Mouse (Mus musculus) midbrain, embryonic 13.5 days (tissue): ENCODE measurements at regions not wholly inside any gene's neighbourhood (a gene's known extent, or its start where the extent isn't known, plus 50 kb on each side); places are given as distances from the start of the nearest gene placed in this dataset.

Source experiments
- ATAC-seq: fragments of 200-750 bp; cut with Nextera tagmentation; 2 replicates; pipeline ENCODE4 v1.8.0; 2017; ENCODE audit warnings: mild to moderate bottlenecking, moderate TSS enrichment, moderate library complexity
- H3K27ac ChIP-seq: fragments of 300-500 bp; sonication (generic); 2 replicates; pipeline ENCODE4 v1.5.1; 2015; ENCODE audit warnings: inconsistent platforms, mild to moderate bottlenecking, moderate library complexity
- H3K27me3 ChIP-seq: fragments of 300-500 bp; sonication (generic); 2 replicates; pipeline ENCODE4 v1.6.1; 2015; ENCODE audit warnings: mild to moderate bottlenecking, inconsistent platforms
- H3K36me3 ChIP-seq: fragments of 300-500 bp; sonication (generic); 2 replicates; pipeline ENCODE4 v1.6.1; 2015; ENCODE audit warnings: mild to moderate bottlenecking, inconsistent platforms
- H3K4me1 ChIP-seq: fragments of 300-500 bp; sonication (generic); replicated peaks from 2 replicates; pipeline ENCODE4 v1.6.1; 2015; ENCODE audit warnings: inconsistent platforms
- H3K4me2 ChIP-seq: fragments of 300-500 bp; sonication (generic); replicated peaks from 2 replicates; pipeline ENCODE4 v1.6.1; 2015; ENCODE audit warnings: moderate library complexity, mild to moderate bottlenecking, inconsistent platforms
- H3K4me3 ChIP-seq: fragments of 300-500 bp; sonication (generic); replicated peaks from 2 replicates; pipeline ENCODE4 v1.5.1; 2015; ENCODE audit warnings: mild to moderate bottlenecking, inconsistent platforms
- H3K9ac ChIP-seq: fragments of 300-500 bp; sonication (generic); replicated peaks from 2 replicates; pipeline ENCODE4 v1.6.1; 2015; ENCODE audit warnings: mild to moderate bottlenecking, inconsistent platforms
- H3K9me3 ChIP-seq: fragments of 300-500 bp; sonication (generic); 2 replicates; pipeline ENCODE4 v1.6.1; 2016; ENCODE audit warnings: mild to moderate bottlenecking, inconsistent platforms
- WGBS: fragments of 180-500 bp; shearing (Covaris S2); methylation state at CpG from one replicate; pipeline ENCODE4 v1.1.7; 2015; 5-methylcytosine and 5-hydroxymethylcytosine counted together

DNA sequence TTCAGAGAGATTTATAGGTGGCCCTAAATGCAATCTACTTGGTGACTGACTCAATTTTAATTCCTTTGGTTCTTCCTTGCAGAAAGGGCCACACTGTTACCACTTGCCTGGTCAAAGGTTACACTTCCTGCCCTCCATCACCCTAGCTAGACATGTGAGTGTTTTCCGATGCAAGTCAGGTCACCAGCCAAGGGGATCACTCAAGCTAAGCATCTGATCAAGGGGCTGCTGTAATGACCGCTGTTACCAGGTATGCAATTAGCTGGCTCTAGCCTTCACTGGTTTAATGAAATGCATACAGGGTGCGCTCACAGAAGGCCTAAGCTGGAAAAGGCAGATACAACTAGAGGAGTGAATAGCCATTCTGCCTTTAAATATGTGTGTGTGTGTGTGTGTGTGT is 105.1 kb downstream of the Mtx2 start:
- Histone ChIP-seq H3K4me3 (no peak overlapping the region), H3K4me1 (no peaks in the 10 kb centered on the region), H3K27ac (no peak overlapping the region), H3K36me3 (no peaks in the 10 kb centered on the region), H3K4me2 (no peak overlapping the region), H3K9me3 (no peaks in the 10 kb centered on the region), H3K27me3 (no peaks in the 10 kb centered on the region), H3K9ac (no peak overlapping the region)
- ATAC-seq, result no peak
- 71% methylated on average over 3 of the region's 3 CpGs for WGBS

DNA sequence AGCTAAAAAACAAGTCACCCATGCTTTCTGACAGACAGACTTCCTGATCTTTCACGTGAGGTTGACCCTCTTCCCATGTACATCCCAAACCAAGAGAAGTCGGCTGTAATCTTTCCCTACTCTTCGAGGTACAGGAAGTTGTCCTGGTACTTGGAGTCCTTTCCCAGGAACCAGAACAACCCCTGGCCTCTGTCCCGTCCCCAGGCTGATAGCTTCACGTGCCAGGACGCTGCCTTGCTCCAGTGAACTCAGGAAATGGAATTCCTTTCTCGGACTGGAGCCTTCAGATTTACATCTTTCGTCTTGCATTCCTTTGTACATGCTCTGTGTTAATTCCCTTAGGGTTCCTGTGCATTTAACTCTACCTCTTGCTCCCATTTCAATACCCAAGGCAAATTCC is 107.6 kb downstream of the Mtx2 start:
- Histone ChIP-seq H3K4me1 (no peaks in the 10 kb centered on the region), H3K36me3 (no peaks in the 10 kb centered on the region), H3K9me3 (no peaks in the 10 kb centered on the region), H3K27ac (no peak overlapping the region), H3K9ac (no peak overlapping the region), H3K4me3 (no peak overlapping the region), H3K4me2 (no peak overlapping the region), H3K27me3 (no peaks in the 10 kb centered on the region)
- no peak for ATAC-seq
- 38% methylated on average over 8 of the region's 8 CpGs for WGBS

DNA sequence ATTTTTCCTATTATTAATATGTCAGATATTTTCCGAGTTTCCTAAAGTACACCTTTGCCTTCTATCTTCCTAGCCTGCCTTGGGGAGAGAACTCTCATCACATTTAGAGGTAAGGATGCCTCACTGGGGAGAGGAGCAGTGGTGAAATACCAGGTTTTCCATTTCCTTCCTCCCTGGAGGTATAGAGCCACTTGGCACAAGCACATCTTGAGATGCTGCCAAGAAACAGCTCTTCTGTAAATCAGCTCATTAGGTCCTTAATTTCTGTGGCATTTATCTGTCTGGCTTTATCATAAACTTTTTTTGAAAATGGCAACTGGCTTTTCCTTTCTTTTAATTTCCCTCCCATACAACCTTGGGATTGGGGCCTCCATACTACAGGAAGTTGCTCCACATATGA is 108.2 kb downstream of the Mtx2 start:
- no peak overlapping the region for H3K4me3 ChIP-seq
- ATAC-seq, result no peak
- H3K4me1 ChIP-seq, result no peaks in the 10 kb centered on the region
- H3K9me3 ChIP-seq, result no peaks in the 10 kb centered on the region
- H3K36me3 ChIP-seq, result no peaks in the 10 kb centered on the region
- H3K27ac ChIP-seq, result no peak overlapping the region
- H3K4me2 ChIP-seq, result no peak overlapping the region
- H3K27me3 ChIP-seq, result no peaks in the 10 kb centered on the region
- 86% methylated on average over 1 of the region's 1 CpGs for WGBS
- H3K9ac ChIP-seq, result no peak overlapping the region

DNA sequence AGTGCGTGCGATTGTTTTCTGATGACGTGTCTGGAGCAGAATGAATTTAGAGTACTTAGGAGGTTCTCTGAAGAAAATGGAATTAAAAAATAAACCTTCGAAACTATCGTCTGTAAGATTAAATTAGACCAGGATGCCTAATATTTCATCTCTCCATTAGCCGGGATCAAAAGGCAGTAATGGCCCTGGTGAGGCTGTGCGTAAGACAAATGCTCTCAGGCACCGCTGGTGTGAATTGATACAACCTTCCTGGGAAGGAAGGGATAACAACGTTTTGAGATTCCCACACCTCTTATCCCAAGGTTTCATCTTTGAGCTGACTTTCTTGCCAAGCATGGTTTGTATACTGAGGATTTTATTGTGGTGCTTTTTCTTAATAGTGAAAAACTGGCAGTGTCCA is 113.1 kb downstream of the Mtx2 start:
- Histone ChIP-seq H3K4me2 (no peak overlapping the region), H3K4me1 (no peaks in the 10 kb centered on the region), H3K4me3 (no peak overlapping the region), H3K36me3 (no peaks in the 10 kb centered on the region), H3K9ac (no peak overlapping the region), H3K27me3 (no peaks in the 10 kb centered on the region), H3K27ac (no peak overlapping the region), H3K9me3 (no peaks in the 10 kb centered on the region)
- no peak for ATAC-seq
- WGBS, result 77% methylated on average over 9 of the region's 9 CpGs

DNA sequence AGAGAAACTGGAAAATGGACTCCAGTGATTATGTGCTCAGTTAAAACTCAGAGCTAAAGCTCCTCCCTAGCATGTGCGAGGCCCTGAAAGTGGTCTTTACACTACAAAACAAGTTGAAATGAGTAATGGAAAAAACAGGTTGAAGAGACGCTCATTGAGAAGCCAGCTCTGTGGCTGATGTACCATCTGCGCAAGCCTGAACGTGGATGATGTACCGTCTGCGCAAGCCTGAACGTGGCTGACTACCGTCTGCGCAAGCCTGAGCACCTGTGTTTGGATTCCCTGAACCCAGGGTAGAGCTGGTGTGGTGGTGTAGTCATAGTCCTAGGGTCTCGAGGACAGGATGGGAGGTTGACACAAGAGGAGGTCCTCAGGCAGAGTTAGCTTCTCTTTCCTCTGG is 116.4 kb downstream of the Mtx2 start:
- H3K4me3 ChIP-seq, result no peak overlapping the region
- WGBS, result 95% methylated on average over 10 of the region's 10 CpGs
- H3K36me3 ChIP-seq, result no peaks in the 10 kb centered on the region
- H3K4me1 ChIP-seq, result no peaks in the 10 kb centered on the region
- no peak overlapping the region for H3K27ac ChIP-seq
- H3K27me3 ChIP-seq, result no peaks in the 10 kb centered on the region
- ATAC-seq, result no peak
- no peaks in the 10 kb centered on the region for H3K9me3 ChIP-seq
- H3K9ac ChIP-seq, result no peak overlapping the region
- no peak overlapping the region for H3K4me2 ChIP-seq

DNA sequence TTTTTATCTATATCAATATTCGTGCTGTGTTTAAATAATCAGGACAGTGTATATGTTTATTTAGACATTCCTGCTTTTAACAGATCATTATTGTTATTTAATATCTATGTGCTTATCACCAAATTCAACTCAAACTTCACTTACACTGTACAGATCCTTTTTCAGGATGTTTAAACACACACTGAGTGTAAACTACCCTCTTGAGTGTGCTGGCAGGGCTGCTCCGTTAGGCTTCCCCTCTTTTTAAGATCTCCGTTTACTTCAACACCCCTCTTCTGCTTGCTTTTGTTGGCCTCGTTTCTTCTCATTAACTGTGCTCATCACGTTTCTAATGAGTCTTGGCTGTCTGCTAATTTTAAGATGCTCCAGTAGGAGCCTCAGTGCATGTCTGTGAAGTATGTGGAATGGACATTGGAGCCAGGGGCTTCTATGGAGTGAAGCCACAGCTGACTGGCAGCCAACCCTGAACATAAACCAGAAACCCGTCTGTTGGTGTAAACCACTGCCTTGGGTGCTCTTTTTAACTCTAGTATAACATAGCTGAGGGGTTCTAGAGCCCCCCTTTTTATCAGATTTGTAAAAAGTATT is 117.1 kb downstream of the Mtx2 start:
- ATAC-seq, result no peak
- Histone ChIP-seq H3K36me3 (no peaks in the 10 kb centered on the region), H3K27ac (no peak overlapping the region), H3K4me2 (no peak overlapping the region), H3K9me3 (no peaks in the 10 kb centered on the region), H3K9ac (no peak overlapping the region), H3K4me1 (no peaks in the 10 kb centered on the region), H3K27me3 (no peaks in the 10 kb centered on the region), H3K4me3 (no peak overlapping the region)
- 72% methylated on average over 6 of the region's 6 CpGs for WGBS

DNA sequence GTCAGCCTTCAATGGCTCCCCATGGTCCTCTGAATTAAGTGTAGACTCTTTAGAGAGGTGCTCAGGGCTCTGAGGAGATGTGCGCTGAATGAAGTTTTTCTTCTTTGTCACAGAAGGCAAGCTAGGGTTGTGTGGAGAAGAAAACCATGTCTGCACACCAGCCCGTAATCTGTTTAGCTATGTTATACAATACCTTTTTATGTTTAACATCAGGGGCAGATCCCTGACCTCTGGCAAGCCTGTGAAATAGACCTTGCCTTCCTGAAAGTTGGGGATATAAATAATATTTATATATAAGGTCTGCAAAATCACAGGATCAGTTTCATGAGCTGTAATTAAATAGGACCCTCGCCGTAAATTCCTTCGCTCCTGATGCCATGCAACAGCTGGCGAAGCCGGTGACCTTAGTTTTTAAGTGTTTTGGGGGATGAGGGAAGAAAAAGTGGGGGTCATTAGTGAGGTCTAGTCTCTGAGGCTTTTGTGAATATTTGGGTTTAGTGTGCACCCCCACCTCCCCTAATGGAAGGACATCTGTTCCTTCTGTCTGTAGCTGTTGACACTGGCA is 119.7 kb downstream of the Mtx2 start:
- Histone ChIP-seq H3K4me2 (no peak overlapping the region), H3K4me3 (no peak overlapping the region), H3K27me3 (no peaks in the 10 kb centered on the region), H3K4me1 (no peaks in the 10 kb centered on the region), H3K9ac (no peak overlapping the region), H3K27ac (no peak overlapping the region), H3K36me3 (no peaks in the 10 kb centered on the region), H3K9me3 (no peaks in the 10 kb centered on the region)
- no peak for ATAC-seq
- WGBS, result 85% methylated on average over 7 of the region's 7 CpGs

DNA sequence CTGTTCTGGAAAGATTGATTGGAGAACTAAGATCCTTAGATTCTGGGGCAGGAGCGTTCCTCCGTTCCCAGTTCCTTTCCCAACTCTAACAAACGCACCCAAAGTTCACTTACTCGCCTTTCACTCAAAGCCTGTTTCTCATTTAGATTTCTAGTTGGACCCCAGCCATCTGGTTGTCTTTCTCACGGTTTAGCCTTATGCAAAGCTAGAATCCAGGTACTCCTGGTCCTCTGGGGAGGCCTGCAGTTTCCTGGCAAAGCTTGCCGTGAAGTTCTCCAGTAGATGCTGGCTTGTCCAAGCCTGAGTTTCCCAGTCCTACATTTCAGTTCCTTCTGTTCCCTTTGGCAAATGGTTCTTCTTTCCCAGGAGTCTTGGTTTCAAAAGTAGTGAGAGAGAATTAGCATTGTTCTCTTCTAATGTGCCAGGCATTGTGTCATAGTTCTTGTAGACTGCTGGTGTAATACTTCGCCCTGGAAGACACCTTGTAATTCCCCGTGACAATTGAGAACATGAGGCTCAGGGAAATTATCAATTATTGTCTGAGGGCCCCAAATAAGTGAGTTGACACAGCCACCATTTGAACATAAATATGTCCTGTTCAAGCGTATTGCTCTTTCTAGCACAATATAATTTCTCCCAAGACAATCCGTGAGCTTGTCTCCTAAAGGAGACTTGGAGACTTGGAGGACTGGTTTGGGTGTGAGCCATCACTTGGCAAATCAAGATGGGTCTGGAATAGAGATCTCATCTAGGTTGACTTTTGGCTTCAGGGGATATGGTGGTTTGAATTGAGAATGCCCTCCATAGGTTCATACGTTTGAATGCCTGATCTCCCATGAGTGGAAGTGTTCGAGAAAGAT is 126.0 kb downstream of the Mtx2 start:
- Histone ChIP-seq H3K4me3 (no peak overlapping the region), H3K4me2 (no peak overlapping the region), H3K9me3 (no peaks in the 10 kb centered on the region), H3K36me3 (no peaks in the 10 kb centered on the region), H3K27me3 (no peaks in the 10 kb centered on the region), H3K27ac (no peak overlapping the region), H3K4me1 (no peaks in the 10 kb centered on the region), H3K9ac (no peak overlapping the region)
- 91% methylated on average over 12 of the region's 12 CpGs for WGBS
- ATAC-seq, result no peak

DNA sequence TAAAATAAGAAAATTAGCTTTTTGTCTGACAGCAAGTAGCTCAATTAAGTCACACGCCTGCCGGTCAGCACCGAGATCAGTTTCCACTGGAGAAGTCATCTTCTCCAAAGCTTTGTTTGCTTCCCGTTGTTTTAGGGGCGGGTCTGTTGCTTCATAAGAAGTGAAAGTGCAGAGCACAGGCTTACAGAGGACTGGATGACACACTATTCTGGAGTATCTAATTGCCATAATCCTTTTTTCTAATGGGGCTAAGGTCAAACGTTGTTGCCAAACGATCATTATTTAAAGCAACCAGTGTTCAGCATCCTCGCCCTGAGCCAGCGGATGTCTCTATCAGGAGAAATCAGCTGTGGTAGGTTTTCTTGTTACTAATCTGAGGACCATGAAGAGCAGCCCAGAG is 128.5 kb downstream of the Mtx2 start:
- 65% methylated on average over 9 of the region's 9 CpGs for WGBS
- no peak overlapping the region for H3K9ac ChIP-seq
- H3K4me2 ChIP-seq, result no peak overlapping the region
- no peak overlapping the region for H3K27ac ChIP-seq
- no peak for ATAC-seq
- no peak overlapping the region for H3K4me3 ChIP-seq
- no peaks in the 10 kb centered on the region for H3K27me3 ChIP-seq
- H3K9me3 ChIP-seq, result no peaks in the 10 kb centered on the region
- H3K4me1 ChIP-seq, result no peaks in the 10 kb centered on the region
- H3K36me3 ChIP-seq, result no peaks in the 10 kb centered on the region

DNA sequence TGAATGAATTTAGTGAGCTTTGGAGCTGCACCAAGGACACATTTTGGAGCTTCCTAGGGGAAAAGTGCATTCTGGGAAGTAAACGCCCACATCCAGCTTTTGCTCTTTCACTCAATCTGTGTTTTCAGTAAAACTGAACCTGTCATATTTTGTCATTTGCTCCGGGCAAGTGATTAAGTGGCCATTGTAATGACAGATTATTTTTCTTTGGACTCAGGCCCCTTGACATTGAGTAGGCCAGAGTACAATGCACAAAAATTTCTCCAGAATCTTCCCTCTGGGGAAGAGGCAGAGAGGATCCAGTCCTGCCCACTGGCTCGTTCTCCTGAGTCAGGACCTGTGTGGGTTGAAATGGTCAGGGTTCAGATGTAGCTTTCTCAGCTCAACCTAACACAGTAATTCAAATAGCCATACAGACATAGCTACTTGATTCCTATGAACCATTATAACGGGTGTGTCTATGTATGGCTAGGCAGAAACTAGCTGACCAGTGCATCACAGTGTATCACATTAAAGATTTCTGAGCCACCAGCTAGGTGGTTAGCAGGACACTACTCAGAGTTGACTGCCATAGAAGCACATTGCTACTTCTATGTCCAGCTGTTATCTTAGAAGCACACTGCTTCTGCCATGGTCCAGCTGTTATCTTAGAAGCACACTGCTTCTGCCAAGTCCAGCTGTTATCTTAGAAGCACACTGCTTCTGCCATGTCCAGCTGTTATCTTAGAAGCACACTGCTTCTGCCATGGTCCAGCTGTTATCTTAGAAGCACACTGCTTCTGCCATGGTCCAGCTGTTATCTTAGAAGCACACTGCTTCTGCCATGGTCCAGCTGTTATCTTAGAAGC is 129.9 kb downstream of the Mtx2 start:
- Histone ChIP-seq H3K4me1 (no peaks in the 10 kb centered on the region), H3K27me3 (no peaks in the 10 kb centered on the region), H3K36me3 (no peaks in the 10 kb centered on the region), H3K9me3 (no peaks in the 10 kb centered on the region), H3K4me2 (no peak overlapping the region), H3K27ac (no peak overlapping the region), H3K9ac (no peak overlapping the region), H3K4me3 (no peak overlapping the region)
- 86% methylated on average over 4 of the region's 4 CpGs for WGBS
- no peak for ATAC-seq

DNA sequence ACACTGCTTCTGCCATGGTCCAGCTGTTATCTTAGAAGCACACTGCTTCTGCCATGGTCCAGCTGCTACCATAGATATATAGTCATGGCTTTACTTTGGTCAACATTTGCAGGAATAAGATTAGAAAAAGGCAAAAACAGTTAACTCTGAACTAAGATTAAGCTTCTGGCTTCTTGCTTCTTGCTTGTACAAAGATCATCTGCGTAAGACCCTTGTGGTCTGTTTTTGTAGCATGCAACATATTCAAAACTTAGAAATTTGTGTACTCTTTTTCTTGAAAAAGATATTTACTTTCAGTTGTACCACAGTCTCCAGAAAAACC is 130.5 kb downstream of the Mtx2 start:
- H3K27ac ChIP-seq, result no peak overlapping the region
- H3K4me1 ChIP-seq, result no peaks in the 10 kb centered on the region
- H3K9me3 ChIP-seq, result no peaks in the 10 kb centered on the region
- no peaks in the 10 kb centered on the region for H3K27me3 ChIP-seq
- H3K9ac ChIP-seq, result no peak overlapping the region
- no peak overlapping the region for H3K4me2 ChIP-seq
- no peak overlapping the region for H3K4me3 ChIP-seq
- ATAC-seq, result no peak
- no peaks in the 10 kb centered on the region for H3K36me3 ChIP-seq
- WGBS, result 100% methylated on average over 1 of the region's 1 CpGs

DNA sequence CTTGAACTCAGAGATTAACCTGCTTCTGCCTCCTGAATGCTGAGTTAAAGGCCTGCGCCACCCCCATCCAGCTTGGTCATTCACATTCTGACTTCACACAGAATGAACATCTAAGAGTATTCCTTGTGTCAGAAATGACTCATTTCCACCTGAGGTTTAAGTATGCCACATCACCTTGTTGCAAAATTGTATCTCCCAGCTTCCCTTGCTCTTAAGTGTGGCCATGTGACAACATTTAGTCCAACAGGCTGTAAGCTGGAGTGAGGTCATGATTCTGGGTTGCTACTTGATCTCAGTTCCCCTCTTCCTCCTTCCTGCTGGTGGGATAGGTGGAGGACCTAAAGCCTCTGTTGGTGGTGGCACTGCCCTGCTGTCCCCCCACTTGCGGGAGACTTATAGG is 131.0 kb downstream of the Mtx2 start:
- Histone ChIP-seq H3K4me1 (no peaks in the 10 kb centered on the region), H3K4me3 (no peak overlapping the region), H3K27ac (no peak overlapping the region), H3K4me2 (no peak overlapping the region), H3K36me3 (no peaks in the 10 kb centered on the region), H3K9ac (no peak overlapping the region), H3K9me3 (no peaks in the 10 kb centered on the region), H3K27me3 (no peaks in the 10 kb centered on the region)
- ATAC-seq, result no peak
- 98% methylated on average over 2 of the region's 2 CpGs for WGBS
